Mouse (Mus musculus) CD4-positive helper T cell, adult 2 months (primary cell): ENCODE measurements around the gene Lrrfip2.
A peak's percentile ranks its signal among the peaks of the same experiment; 100 is the strongest.

ENCODE experiments used
- DNase-seq: peaks from one replicate; pipeline ENCODE4 v3.0.0-alpha.2; 2012; ENCODE audit warnings: low read depth, missing footprints, low spot score

The Lrrfip2 gene

GRCm38 (mm10) chr9:111118252-111118890, 979 bp downstream of the Lrrfip2 start:
- DNase-seq: peak; percentile 38

DNA sequence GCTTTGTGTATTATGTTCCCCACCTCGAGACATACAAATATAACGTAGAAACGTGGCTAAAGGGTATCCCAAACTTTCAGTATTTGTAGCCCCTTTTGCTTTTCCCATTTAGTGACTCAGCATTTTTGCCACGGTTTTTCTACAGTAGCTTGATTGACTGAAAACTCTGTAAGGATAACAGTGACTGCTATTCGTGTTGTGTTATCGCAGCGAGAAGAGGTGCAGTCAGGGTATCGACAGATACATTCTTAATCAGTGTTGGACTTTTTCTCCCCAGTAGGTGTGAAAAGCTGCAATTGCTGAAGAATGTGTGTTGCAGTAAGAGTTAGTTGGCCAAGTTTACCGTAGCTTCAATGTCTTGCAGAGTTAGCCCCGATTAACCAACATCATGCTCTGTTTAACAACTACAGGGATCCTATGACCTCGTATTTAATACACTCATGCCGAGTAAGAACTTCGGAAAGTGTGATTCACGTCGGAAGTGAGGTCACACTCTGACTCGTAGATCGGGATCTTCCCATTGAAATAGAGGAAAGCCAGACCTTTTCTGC, 1.6 kb downstream of the Lrrfip2 start:
- peak; percentile 59 for DNase-seq

DNA sequence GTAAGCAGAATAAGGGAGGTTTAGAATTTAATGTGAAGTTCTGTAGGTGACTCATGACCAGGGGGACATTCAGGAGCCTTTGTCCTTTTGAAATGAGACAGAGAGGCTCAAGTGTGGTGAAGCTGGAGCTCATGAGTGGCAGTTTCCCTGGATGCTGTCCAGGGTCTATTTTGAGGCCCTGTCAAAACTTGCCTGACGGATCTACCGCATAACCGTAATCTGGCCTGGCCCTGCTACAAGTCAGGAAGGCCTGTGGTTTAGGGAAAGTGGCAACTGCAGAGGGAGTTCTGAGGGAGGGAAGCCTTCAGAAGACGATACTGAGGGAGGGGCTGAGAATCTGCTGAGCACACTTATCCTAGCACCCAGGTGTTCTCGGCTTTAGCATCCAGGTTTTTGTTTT, 5.1 kb downstream of the Lrrfip2 start:
- no peak for DNase-seq

DNA sequence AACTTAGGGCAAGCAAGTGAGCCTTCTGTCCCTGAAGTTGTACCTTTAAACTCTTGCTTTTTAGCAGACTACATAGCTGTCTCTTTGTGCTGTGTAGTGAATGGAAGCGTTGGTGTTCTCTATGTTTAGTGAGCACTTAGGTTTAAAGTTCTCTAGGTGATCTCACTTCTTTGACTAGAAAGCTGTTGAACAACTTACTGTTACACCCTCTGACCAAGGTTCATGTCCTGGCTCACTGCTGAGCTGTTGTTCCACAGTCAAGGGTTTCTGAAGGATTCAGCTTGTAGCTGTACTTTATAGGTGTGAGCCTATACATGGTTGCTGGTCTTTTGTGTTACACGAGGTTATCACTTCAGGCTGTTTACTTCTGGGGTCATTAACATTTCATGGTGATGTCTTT, 5.9 kb downstream of the Lrrfip2 start:
- no peak for DNase-seq

- no peak for DNase-seq
Observed at GRCm38 (mm10) chr9:111124440-111124839, 7.0 kb downstream of the Lrrfip2 start.

DNA sequence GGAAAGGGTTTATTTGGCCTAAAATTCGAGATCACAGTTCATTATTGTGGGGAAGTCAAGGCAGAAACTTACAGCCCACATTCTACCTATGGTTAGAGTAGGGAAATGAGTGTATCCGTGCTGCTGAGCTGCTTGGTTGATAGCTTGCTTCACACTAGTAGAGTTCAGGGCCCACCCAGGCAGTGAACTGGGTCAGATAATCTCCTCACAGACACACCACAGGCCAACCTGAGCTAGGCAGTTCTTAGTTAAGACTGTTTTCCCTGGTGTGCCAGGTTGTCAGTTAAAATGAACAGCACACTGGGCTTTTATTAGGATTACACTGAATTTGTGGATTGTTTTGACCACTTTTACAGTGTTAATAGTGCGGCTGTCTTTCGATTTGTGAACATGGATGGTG, 9.3 kb downstream of the Lrrfip2 start:
- no peak for DNase-seq

- DNase-seq: no peak
Observed at GRCm38 (mm10) chr9:111127749-111128148, 10.4 kb downstream of the Lrrfip2 start.

DNA sequence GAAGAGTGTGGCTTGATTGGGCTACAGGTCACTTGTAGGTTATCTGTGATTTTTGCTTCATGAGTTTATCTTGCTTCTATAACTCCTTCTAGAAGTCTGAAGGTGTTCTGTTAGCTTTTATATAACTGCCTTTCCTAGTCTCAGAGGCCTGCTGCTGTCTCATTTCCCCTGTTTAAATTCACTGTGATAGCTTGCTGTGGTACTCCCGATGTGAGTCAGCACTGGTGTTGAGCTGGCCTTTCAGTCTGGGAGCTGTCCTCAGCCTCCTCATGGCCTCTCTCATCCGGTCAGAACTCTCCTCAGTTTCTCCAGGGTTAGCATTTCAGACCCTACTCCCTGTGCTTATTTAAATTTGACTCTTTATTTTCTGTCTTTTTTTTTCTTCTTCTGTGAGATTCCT, 12.7 kb downstream of the Lrrfip2 start:
- no peak for DNase-seq

DNA sequence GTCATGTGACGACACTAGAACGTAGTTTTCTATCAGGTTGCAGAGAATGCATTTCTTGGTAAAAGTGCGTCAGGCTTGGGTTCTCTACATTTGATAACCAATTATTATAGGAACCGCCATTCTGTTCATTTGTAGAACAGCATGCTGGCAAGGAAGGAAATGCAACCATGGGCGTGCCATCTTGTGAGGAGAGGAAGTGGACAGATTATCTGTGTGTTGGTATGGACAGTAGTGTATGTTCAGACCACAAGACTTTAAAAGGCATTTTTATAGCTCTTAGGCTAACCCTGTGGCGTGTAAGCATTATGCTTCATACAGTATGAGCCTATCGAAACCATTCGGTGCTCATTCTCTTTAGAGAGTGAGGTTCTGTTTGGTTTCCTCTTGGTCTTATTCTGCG, 20.8 kb downstream of the Lrrfip2 start:
- no peak for DNase-seq

GRCm38 (mm10) chr9:111142721-111143120, 25.3 kb downstream of the Lrrfip2 start:
- DNase-seq: no peak

GRCm38 (mm10) chr9:111143387-111143786, 26.0 kb downstream of the Lrrfip2 start:
- no peak for DNase-seq

GRCm38 (mm10) chr9:111144711-111145110, 27.3 kb downstream of the Lrrfip2 start:
- no peak for DNase-seq

- no peak for DNase-seq
Observed at GRCm38 (mm10) chr9:111145497-111146190, 28.3 kb downstream of the Lrrfip2 start.

DNA sequence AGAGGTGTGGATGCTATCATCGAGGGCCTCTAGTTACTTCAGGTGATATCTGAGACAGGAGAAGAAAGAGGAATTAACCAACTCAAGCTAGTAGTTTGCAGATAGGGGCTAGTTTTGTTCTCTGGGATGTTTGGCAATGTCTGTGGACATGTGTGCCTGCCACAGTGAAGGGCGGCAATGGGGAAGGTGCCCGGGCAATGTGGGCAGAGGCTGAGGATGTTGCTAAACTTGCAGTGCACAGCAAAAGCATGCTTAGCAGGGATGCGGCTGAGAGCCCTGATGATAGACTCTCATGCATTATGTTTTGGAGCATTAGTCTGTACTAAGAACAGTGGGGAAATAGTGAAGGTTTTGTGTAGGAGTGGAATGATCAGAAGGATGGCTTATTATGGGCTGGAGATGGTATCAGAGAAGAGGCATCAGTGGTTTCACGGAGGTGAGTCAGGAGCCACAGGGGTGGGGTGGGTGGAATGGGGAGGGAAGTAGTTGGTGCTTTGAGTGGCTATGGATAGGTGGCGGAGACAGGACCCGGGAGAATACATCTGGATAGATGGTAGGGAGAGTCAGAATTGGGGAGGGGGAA, 28.9 kb downstream of the Lrrfip2 start:
- DNase-seq: peak; percentile 31

DNA sequence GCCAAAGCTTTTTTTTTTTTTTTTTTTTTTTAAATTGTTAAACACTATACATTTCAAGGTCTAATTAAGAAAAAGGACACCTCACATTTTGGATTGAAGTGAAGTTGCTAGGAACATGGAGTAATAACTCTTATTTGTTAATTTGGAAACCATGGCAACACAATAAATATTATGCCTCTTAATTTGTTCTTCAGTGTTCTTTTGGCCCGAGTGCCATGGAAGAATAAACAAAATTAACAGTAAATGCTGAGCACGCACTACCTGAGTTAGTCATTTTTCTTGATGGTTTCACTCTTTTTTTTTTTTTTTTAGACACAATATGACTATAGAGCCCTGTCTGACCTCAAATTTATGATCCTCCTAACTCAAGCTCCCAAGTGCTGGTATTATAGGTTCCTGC, 30.6 kb downstream of the Lrrfip2 start:
- DNase-seq: peak; percentile 41

- no peak for DNase-seq
Observed at GRCm38 (mm10) chr9:111148414-111148813, 31.0 kb downstream of the Lrrfip2 start.

GRCm38 (mm10) chr9:111149188-111149945, 32.0 kb downstream of the Lrrfip2 start:
- DNase-seq: no peak

- DNase-seq: no peak
Observed at GRCm38 (mm10) chr9:111152314-111152897, 35.0 kb downstream of the Lrrfip2 start.

DNA sequence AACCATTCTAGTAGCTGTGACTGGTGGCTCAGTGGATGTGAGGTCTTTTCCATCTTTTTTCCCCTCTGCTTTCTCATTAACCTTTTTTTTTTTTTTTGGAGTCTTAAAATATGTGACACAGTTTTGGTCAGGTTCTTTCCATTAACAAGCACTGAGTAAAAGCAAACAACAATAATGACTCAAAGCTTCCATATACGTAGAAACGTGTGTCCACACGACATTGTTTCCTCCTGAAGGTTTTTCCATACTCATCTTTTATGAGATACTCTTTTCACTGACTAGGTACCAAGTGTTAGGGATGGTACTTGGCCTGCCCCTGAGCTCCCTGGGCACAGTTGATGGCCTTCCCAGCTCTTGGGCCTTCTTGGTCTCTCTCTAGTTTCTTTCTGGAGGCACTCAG, 35.6 kb downstream of the Lrrfip2 start:
- peak; percentile 23 for DNase-seq

DNA sequence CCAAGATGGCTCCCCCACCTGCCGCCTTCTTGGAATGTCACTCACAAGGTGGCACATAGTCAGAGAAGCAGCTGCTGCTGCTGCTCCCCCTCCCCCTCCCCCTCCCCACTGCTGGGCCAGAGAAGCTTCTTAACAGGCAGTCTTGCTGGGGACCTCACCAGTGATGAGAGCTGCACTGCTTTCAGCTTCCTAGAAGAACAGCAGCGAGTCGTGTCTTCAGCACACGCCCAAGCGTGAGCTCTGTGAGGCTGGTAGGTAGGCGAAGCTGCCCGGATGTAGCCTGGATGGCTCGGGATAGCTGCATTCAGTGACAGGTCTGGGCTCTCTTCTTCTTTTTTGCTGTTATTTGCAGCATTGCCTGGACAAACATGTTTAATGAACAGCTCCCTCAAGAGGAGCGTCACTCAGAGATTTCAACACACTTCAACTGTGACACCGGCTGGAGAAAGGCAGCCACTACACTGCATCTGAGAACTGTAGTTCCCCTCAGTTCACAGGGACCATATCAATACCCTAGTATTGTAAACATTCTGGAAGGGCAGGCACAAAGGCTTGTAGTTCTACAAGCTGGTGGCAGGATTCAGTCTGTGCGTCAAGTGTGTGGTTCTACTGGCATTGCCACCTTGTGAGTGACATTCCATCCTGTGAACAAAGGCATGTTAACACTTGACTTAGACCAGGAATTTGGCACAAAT, 38.5 kb downstream of the Lrrfip2 start:
- no peak for DNase-seq

DNA sequence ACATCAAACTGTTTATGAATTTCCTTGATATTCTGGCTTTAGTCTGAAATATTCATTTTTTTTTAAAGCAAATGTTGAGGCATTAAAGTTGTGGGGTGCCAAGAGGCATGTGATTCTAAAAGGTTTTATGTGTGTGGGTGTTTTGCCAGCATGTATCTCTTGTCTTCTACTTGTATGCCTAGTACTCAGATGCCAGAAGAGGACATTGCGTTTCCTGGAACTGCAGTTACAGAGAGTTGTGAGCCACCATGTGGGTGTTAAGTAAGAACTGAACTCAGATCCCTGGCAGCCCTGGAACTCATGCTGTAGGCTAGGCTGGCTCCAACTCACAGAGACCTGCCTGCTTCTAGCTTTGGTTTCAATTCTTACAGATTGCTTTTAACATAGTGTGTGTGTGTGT, 42.2 kb downstream of the Lrrfip2 start:
- no peak for DNase-seq
